Mouse (Mus musculus): ENCODE data around the gene Prdm10. TPM values are rescaled to one million over a fixed set of nuclear protein-coding genes. Genes with fewer than 3 reads are reported as not detected.

The Prdm10 gene
- polyA plus RNA-seq, 1 experiment: 4.1 TPM

- 66% methylated on average over 10 of the region's 10 CpGs for WGBS
- Histone ChIP-seq H3K4me1 (ENCODE audit: control insufficient read depth, insufficient read depth, low read length) (no peaks in the 10 kb centered on the region; the same call in 1 of the 2 replicates), H3K27ac (ENCODE audit: insufficient read depth, low read depth, low read length) (no peak overlapping the region), H3K36me3 (ENCODE audit: control insufficient read depth, insufficient read depth, low read length) (no peaks in the 10 kb centered on the region), H3K27me3 (replicated peaks; ENCODE audit: control insufficient read depth, insufficient read depth, low read length) (no peaks in the 10 kb centered on the region), H3K4me3 (ENCODE audit: insufficient read depth, low read depth, low read length) (no peak overlapping the region)
- DNase-seq: peak; percentile 34
- no peak for TF ChIP-seq POLR2A (IDR thresholded peaks at IDR 0.05; ENCODE audit: low read depth, low read length)
- TF ChIP-seq CTCF (conservative IDR thresholded peaks at IDR 0.05; ENCODE audit: insufficient read depth, insufficient read length, low read depth, low read length): no peak
These were observed 28.0 kb upstream of the Prdm10 start for GRCm38 (mm10) chr9:31252182-31252799.

- no peaks in the 10 kb centered on the region for H3K27me3 ChIP-seq (replicated peaks; ENCODE audit: control insufficient read depth, insufficient read depth, low read length)
- peak overlapping the region; percentile 1; the same call in 1 of the 2 replicates for H3K4me3 ChIP-seq (ENCODE audit: insufficient read depth, low read depth, low read length)
- no peak for TF ChIP-seq POLR2A (IDR thresholded peaks at IDR 0.05; ENCODE audit: low read depth, low read length)
- no peak for TF ChIP-seq CTCF (conservative IDR thresholded peaks at IDR 0.05; ENCODE audit: insufficient read depth, insufficient read length, low read depth, low read length)
- peak; percentile 44 for DNase-seq
- H3K27ac ChIP-seq (ENCODE audit: insufficient read depth, low read depth, low read length): no peak overlapping the region
- 55% methylated on average over 10 of the region's 10 CpGs for WGBS
- H3K36me3 ChIP-seq (ENCODE audit: control insufficient read depth, insufficient read depth, low read length): no peaks in the 10 kb centered on the region
- H3K4me1 ChIP-seq (ENCODE audit: control insufficient read depth, insufficient read depth, low read length): no peaks in the 10 kb centered on the region; the same call in 1 of the 2 replicates
These were observed 27.0 kb upstream of the Prdm10 start for GRCm38 (mm10) chr9:31253311-31253734.

GRCm38 (mm10) chr9:31253866-31254696, 26.3 kb upstream of the Prdm10 start:
- Histone ChIP-seq H3K4me1 (ENCODE audit: control insufficient read depth, insufficient read depth, low read length) (no peaks in the 10 kb centered on the region; the same call in 1 of the 2 replicates), H3K27me3 (replicated peaks; ENCODE audit: control insufficient read depth, insufficient read depth, low read length) (no peaks in the 10 kb centered on the region), H3K4me3 (ENCODE audit: insufficient read depth, low read depth, low read length) (no peak overlapping the region), H3K36me3 (ENCODE audit: control insufficient read depth, insufficient read depth, low read length) (no peaks in the 10 kb centered on the region), H3K27ac (ENCODE audit: insufficient read depth, low read depth, low read length) (no peak overlapping the region)
- WGBS: 70% methylated on average over 11 of the region's 11 CpGs
- TF ChIP-seq POLR2A (IDR thresholded peaks at IDR 0.05; ENCODE audit: low read depth, low read length) (no peak), CTCF (conservative IDR thresholded peaks at IDR 0.05; ENCODE audit: insufficient read depth, insufficient read length, low read depth, low read length) (no peak)
- no peak for DNase-seq

- no peaks in the 10 kb centered on the region for H3K36me3 ChIP-seq (ENCODE audit: control insufficient read depth, insufficient read depth, low read length)
- 94% methylated on average over 7 of the region's 7 CpGs for WGBS
- TF ChIP-seq CTCF (conservative IDR thresholded peaks at IDR 0.05; ENCODE audit: insufficient read depth, insufficient read length, low read depth, low read length) (no peak), POLR2A (IDR thresholded peaks at IDR 0.05; ENCODE audit: low read depth, low read length) (no peak)
- H3K27ac ChIP-seq (ENCODE audit: insufficient read depth, low read depth, low read length): no peak overlapping the region
- H3K27me3 ChIP-seq (replicated peaks; ENCODE audit: control insufficient read depth, insufficient read depth, low read length): no peaks in the 10 kb centered on the region
- no peak for DNase-seq
- H3K4me1 ChIP-seq (ENCODE audit: control insufficient read depth, insufficient read depth, low read length): no peaks in the 10 kb centered on the region; the same call in 1 of the 2 replicates
- H3K4me3 ChIP-seq (ENCODE audit: insufficient read depth, low read depth, low read length): no peak overlapping the region
These were observed 25.7 kb upstream of the Prdm10 start for GRCm38 (mm10) chr9:31254697-31255004.

GRCm38 (mm10) chr9:31255953-31256352, 24.4 kb upstream of the Prdm10 start:
- TF ChIP-seq CTCF (conservative IDR thresholded peaks at IDR 0.05; ENCODE audit: insufficient read depth, insufficient read length, low read depth, low read length) (no peak), POLR2A (IDR thresholded peaks at IDR 0.05; ENCODE audit: low read depth, low read length) (no peak)
- 92% methylated on average over 7 of the region's 7 CpGs for WGBS
- H3K36me3 ChIP-seq (ENCODE audit: control insufficient read depth, insufficient read depth, low read length): no peaks in the 10 kb centered on the region
- H3K27me3 ChIP-seq (replicated peaks; ENCODE audit: control insufficient read depth, insufficient read depth, low read length): no peaks in the 10 kb centered on the region
- no peak overlapping the region for H3K4me3 ChIP-seq (ENCODE audit: insufficient read depth, low read depth, low read length)
- no peaks in the 10 kb centered on the region; the same call in 1 of the 2 replicates for H3K4me1 ChIP-seq (ENCODE audit: control insufficient read depth, insufficient read depth, low read length)
- no peak overlapping the region for H3K27ac ChIP-seq (ENCODE audit: insufficient read depth, low read depth, low read length)
- no peak for DNase-seq

- WGBS: 87% methylated on average over 3 of the region's 3 CpGs
- no peak overlapping the region for H3K4me3 ChIP-seq (ENCODE audit: insufficient read depth, low read depth, low read length)
- H3K27me3 ChIP-seq (replicated peaks; ENCODE audit: control insufficient read depth, insufficient read depth, low read length): no peaks in the 10 kb centered on the region
- H3K27ac ChIP-seq (ENCODE audit: insufficient read depth, low read depth, low read length): no peak overlapping the region
- no peaks in the 10 kb centered on the region for H3K36me3 ChIP-seq (ENCODE audit: control insufficient read depth, insufficient read depth, low read length)
- DNase-seq: no peak
- TF ChIP-seq POLR2A (IDR thresholded peaks at IDR 0.05; ENCODE audit: low read depth, low read length) (no peak), CTCF (conservative IDR thresholded peaks at IDR 0.05; ENCODE audit: insufficient read depth, insufficient read length, low read depth, low read length) (no peak)
- no peaks in the 10 kb centered on the region; the same call in 1 of the 2 replicates for H3K4me1 ChIP-seq (ENCODE audit: control insufficient read depth, insufficient read depth, low read length)
These were observed 22.1 kb upstream of the Prdm10 start for GRCm38 (mm10) chr9:31258237-31258636.

GRCm38 (mm10) chr9:31260219-31260618, 20.1 kb upstream of the Prdm10 start:
- no peak for TF ChIP-seq POLR2A (IDR thresholded peaks at IDR 0.05; ENCODE audit: low read depth, low read length)
- TF ChIP-seq CTCF (conservative IDR thresholded peaks at IDR 0.05; ENCODE audit: insufficient read depth, insufficient read length, low read depth, low read length): no peak
- no peak overlapping the region for H3K4me3 ChIP-seq (ENCODE audit: insufficient read depth, low read depth, low read length)
- no peaks in the 10 kb centered on the region for H3K27me3 ChIP-seq (replicated peaks; ENCODE audit: control insufficient read depth, insufficient read depth, low read length)
- DNase-seq: no peak
- no peak overlapping the region for H3K27ac ChIP-seq (ENCODE audit: insufficient read depth, low read depth, low read length)
- H3K36me3 ChIP-seq (ENCODE audit: control insufficient read depth, insufficient read depth, low read length): no peaks in the 10 kb centered on the region
- no peaks in the 10 kb centered on the region for H3K4me1 ChIP-seq (ENCODE audit: control insufficient read depth, insufficient read depth, low read length)
- WGBS: 89% methylated on average over 4 of the region's 4 CpGs
